Mouse (Mus musculus) lung, postnatal 4 days (tissue): ENCODE results near the gene Prss50.

Source experiments
- DNase-seq, 2 experiments: peaks; one replicate each; pipeline ENCODE4 v3.0.0; 2021

Gene Prss50

DNA sequence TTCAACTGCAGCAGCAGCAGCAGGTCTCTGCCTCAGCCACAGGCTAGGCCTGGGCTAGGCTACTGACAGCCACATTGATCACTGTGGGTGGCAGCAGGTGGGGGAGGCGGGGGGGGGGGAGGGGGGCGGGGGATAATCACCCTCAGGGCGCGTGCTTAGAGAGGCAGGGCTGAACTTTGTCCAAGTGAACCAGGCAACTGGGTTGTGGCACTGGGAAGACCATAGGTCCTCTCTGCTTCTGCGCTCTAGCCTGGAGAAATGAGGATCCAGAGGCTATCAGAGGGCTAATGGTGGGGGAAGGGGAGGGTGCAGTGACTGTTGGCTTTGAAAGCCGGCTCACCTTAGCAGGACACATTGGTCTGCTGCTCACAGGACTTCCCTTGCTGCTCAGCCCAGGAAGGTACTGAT, 17.5 kb downstream of the Prss50 start:
- DNase-seq: no peak

DNA sequence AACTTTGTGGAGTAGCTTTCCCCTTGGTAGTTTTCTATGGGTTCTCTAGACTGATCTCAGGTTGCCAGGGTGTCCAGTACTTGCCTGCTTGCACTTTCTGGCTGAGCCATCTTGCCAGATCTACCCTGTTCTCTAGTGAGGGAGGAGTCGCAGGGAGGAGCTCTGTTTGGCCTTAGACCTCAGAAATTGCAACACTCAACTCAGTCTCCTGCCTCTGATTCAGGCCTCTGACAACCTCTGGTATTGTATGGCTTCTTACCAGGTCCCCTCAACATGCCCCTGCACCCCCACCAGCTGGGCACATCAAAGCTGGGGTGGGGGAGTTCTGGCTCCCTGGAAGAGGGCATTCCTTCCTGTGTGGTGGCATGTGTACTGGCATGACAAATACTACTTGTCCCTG, 19.6 kb downstream of the Prss50 start:
- DNase-seq: no peak

DNA sequence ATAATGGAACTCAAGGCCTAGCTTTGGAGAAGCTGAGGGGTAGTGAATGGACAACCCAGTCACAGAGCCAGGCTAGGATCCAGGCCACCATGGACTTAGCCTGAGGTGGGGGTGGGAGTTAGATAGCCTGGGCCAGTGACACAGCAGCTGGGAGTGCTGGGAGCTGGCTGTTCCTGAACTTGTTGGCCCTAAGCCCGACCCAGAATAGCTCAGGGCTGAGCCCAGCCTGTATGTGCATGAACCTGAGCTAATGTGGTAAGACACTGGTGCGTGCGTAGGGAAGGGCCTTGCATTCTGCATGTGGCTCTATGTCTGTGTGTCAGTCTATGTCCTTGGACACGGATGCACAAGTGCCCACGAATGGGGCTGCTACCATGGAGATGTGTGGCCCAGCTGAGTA, 20.1 kb downstream of the Prss50 start:
- DNase-seq: peak in 1 of 2 experiments; percentile 61

DNA sequence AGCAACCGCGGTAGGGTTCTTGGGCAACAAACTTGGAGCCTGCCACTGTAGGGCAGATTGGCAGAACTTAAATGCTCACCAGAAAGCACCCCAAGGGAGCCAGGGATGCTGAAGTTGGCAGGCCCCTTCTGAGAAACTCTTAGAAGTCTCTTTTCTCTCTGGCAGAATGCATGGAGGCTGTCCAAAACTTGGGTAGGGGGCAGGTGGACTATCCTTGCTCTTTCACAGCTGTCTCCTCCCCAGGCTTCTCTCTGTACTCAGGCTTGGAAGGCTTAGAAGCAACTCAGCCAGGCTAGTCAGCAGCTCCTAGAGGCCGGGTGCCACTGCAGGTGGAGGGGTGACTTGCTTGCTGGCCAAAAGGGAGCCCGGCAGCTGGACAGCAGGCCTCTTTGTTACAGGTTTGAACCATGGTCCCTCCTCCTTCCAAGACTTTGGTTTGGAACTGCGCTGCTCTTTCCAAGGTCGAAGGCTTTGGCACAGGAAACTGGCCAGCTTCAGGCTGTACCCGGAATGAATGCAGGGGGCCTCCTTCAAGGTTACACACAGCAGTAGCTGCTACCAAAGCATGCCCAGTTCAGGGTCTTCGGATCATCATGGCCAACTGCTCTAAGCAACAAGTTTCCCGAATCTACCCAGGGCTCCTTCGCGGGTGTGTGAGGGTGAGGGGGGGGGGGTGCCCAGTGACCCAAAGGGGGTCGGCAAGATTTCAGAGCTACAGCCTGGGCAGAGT, 21.6 kb downstream of the Prss50 start, which contains the start of gene Als2cl:
Gene Als2cl (plus strand): TSS at position 680 of the 730 bp plus-strand sequence.
- DNase-seq: no peak

DNA sequence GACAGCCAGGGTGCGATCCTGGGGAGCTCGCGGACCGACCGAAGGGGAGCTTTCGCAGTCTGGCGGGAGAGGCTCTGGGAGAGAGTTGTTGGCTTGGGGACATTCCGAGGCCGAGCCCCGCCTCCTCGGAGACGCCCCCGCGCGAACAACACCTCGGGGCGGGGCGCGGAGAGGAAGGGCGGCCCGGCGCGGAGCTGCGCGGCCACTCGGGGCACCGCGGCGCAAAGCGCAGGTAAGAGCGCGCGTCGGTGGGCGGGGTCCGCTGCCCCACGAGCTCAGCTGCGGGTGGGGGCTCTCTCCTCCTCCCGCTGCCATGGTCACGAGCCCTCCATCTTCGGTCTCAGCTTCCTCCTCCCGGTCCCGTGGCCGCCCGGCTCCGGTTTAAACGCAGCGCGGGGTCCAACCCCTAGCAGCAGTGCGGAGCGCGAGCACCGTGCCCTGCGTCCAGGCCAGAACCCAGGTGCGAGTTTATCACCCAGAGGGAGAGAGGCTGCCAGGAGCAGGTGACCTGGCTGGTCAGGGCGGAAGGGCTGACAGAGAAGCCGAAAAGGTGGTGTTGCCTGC, 22.3 kb downstream of the Prss50 start, which contains the start of gene Tmie:
Gene Tmie (minus strand): TSS at position 116 of the 564 bp plus-strand sequence.
- DNase-seq: peak; percentile 87 to 93

DNA sequence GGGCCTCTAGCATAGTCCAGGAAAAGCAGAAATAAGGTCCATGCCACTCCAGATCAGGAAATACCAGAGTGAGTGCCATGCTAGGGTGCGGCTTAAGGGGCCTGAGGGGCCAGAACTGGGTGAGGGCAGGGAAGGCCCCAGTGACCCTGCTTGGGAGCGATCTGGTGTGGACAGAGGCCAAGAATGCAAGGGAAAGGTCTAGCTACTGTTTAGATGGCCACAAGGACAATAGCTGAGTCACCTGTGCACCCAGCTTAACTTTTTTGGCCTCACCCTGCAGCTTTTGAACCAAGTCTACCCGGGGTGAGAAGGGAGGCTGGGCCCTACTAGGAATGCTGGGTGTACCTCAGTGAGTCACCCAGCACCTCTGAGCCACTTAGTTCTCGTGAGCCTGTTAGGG, 23.0 kb downstream of the Prss50 start:
- DNase-seq: peak; percentile 59 to 82

DNA sequence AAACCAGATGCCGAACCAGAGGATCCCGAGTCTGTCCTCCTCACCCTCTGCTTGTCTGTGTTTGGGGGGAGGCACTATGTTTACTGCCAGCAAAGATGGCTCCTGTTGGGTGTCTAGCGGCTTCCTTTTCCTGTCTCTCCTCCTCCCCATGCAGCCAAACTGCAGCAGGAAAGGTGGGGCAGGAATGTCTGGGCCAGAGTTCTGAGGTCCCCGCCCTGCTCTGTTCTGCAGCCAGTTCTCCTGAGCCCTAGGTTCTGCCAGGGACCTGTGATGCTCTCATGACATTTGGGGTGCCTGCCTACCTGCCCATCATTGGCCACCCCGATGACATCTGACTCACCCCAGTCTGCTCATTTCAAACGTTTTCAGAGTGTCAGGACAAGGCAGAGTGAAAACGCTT, 24.2 kb downstream of the Prss50 start:
- DNase-seq: peak; percentile 59 to 77

DNA sequence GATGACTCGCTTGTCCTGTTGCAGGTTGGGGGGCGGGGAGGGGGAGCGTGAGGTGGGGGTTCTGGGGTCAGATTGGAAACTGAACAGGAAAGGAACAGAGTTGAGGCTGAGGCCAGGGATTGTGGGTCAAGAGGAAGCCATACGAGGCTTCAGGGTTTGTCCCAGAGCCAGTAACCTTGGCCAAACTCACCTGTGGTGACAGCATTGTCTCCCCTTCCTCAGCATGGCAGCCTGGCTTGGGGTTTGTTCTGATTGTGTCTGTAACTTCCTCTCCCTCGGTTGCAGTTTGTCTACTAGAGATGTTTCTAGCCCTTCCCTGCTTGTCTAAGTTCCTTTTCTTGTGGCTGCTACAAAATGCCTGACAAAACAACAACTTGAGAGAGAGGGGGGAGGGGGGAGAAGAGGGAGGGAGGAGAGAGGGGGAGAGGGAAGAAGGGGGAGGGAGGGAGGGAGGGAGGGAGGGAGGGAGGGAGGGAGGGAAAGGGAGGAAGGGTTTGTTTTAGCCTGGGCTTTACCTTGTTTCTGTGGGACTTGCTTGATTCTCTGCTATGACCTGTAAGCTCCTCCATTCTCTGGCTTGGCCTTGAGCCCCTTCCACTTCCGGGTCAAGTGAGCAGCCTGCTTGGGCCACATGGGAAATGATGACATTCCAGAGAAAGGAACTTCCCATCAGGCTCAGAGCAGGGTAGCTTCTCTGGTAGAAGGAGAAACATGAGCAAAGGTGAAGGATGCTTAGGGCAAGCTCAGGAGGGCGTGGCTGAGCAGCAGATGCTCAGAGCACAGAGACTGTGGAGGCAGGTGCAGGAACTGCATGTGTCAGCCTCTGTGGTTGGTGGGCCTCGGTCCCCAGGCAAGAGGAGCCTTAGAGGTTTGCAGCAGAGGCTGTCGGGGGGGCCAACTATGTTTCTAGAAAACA, 29.9 kb downstream of the Prss50 start:
- DNase-seq: no peak

DNA sequence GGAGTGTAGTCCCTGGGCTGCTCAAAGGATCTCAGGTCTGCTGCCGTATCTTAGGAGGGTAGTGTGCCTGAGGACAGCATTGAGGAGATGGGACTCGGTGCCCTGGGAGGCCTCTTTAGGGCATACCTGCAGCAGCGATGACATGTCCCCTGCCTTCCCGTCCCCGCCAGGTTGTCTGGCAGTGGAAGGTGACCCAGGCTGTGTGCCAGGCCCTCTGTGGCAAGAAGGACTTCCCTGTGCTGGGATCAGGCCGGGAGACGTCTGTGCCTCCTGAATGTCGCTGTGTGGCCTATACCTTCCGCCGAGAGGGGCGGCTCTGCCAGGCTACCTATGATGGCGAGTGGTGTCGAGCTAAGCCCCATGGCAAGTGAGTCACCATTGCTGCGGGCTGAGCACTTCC, 31.2 kb downstream of the Prss50 start:
- peak in 1 of 2 experiments; percentile 24 for DNase-seq

DNA sequence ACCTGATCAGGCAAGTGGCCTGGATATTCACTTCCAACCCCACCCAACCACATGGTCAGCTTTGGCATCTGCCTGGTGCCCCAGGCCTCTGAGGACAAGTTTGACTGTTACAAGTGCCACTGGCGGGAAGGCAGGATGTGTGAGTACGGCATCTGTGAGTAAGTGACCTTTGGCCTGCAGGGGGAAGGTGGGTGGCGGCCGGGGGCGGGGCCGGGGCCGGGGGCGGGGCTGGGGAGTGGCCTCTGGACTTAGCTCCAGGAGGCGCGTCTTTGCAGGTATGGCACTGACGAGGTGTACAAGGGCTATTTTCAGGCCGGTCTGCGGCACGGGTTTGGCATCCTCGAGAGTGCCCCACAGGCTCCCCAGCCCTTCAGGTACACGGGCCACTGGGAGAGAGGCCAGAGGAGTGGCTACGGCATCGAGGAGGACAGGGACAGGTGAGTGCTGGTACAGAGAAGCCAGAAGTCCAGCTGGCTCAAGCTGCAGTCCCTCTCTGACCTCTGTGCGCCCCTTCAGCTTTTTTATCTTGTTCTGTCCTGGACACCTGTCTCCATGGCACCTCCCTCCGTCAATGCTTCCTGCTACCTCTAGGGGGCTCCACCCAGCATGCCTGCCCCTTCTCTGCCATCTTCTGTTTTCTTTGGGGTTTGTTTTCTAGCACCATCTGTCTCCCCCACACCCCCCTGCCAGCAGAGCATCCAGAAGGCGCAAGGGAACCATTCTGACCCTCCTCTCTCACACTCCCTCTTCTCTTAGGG, 32.4 kb downstream of the Prss50 start:
- DNase-seq: peak in 1 of 2 experiments; percentile 27

DNA sequence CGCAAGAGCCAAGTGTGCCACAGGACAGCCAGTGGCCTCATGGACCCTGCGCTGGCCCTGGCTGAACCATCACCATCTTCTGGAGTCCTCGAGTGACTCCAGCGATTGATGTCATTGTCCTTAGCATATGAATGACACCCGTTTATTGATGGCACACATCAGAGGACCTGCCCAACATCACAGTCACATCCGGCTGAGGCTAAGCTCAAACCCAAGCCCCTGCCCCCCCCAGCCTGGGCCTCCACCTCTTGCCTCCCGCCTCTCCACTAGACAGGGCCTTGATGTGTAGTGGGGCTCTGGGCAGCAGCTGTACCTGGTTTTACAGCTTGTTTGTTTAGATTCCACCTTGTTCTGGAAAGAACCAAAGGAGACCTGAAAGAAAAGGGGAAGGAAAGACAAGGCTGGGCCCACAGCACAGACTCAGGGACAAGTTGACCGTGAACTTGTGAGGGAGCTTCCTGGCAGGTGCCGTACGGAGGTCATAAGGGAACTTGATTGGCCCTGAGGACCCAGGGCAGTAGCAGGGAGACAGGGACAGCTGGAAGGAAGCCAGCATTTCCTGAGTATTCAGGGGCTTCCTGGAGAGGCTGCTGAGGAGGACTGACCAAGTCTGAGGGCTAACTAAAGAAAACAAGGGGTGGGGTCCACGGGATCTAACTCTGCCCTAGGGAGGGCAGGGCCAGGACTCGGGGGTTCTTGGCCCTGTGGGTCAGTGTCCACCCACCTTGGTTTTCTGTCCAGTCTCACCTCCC, 33.5 kb downstream of the Prss50 start:
- DNase-seq: no peak

DNA sequence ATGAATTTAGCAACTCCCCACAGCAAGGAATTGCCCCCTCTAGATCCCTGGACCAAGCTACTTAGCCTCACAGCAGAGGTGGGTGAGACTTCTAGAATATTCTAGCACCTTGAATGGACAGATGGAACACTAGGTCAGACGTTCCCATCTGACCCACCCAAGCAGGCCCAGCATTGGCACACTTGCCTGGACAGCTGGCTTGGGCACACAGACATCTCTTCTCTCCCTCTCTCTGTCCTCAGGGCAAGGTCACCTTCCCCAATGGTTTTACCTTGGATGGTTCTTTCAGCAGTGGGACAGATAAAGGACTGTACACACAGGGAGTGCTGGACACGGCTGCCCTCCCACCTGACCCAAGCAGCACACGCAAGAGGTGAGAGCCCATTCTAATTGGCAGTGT, 34.8 kb downstream of the Prss50 start:
- DNase-seq: no peak

DNA sequence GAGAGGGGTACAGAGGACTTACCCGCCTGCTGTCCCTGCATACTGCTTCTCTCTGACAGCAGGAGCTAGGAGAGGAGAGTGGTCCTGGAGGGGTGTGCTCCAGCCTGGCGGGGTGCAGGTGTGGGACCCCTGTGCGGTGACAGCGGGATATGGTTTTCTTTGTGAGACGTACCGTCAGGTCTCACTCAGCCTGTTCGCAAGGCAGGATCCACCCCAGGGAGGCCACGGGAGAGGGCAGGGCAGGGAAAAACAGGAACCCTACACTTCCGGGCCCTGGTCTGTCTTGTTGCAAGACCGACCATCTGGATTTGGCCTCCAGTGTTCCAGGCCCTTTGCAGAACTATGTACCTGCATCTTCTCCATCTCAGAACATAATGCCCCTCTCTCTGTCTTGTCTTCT, 35.7 kb downstream of the Prss50 start:
- no peak for DNase-seq

DNA sequence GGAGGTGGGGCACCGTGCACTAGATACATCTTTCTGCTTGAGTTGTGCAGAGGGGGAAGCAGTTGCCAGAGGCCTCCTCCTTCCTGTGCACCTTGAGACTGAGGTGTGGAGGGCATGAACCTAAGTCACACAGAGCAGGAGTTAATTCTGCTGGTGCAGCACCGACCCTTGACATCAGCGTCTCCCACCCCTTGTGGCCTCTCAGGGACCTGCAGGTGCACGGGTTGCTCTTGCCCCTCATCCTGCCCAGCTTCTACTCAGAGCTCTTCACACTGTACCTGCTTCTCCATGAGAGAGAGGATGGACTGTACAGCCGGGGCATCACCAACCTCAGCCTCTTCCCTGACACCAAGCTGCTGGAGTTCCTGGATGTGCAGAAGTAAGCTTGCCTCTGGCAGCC, 37.7 kb downstream of the Prss50 start:
- no peak for DNase-seq

DNA sequence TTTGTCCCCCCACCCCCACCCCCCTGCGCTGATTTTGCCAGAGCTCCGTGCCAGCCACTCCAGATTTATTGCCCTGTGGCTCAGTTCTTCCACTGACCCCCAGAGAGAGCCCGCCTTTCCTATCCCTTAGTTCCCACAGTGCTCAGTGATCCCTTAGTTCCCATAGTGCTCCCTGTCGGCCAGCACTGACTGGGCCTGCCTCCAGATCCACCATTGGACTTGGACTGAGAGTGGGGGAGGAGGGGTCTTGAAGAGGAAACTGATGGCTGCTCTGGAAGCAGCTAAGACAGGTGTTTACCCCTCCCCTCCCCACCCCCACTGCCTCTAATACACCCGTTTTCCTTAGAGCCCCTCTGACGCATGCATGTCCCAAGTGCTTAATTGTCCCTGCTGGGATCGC, 38.2 kb downstream of the Prss50 start:
- DNase-seq: no peak

DNA sequence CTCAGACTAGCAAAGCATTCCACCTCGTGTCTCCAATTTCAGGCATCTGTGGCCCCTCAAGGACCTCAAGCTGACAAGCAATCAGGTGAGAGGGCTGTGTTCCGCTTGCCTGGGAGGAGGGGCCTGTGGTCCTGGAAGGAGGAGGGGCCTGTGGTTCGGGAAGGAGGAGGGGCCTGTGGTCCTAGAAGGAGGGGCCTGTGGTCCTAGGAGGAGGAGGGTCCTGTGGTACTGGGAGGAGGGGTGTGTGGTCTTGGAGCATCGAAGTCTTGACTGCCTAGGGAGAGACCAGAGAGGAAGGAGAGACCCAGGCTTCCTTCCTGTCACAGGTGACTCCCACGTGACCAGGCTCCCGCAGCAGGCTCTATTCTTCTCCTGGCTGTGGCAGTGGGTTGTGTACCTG, 38.8 kb downstream of the Prss50 start:
- peak in 1 of 2 experiments; percentile 36 for DNase-seq

DNA sequence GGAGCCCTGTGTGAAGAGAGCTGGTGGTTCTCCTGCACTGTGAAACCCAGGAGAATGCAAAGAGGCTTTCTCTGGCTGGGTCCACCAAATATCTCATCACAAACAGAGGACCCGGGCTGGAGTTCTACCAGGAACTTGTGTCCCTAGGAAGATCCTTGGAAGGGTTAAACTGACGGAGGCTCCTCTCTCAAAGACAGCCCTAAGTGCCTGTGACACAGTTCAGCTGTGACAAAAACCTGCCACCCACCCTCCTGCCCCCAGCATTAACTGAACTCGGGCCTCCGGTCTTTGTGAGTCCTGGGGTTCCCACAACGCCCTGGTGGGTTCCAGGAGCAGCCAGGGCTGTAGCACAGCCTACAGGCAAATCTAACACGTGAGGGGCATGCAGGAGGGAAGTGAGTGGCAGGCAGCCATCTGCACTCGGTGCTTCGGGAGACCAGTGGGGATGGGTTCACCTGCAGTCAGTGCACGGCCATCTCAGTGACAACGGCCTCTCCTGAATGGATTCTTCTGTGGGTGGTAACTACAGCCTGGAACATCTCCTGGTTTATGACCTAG, 41.8 kb downstream of the Prss50 start:
- peak in 1 of 2 experiments; percentile 23 for DNase-seq

DNA sequence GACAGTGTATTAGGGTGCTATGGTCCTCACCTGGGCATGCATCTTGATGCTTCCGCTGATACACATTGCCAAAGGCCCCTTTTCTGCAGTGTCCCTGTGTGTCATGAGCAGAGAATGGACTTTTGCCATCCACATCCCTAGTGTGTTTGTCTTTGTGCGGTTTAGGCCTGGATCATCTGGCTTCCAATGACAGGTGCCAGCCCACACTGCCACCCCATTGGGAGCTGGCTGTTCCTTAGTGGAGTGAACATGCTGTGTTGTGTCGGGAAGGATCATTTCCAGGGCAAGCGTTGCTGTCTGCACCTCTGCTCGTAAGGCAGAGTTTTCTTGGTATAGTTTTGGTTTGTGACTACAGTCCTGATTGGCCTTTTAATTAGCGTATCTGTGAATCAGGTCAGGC, 43.4 kb downstream of the Prss50 start:
- DNase-seq: no peak

DNA sequence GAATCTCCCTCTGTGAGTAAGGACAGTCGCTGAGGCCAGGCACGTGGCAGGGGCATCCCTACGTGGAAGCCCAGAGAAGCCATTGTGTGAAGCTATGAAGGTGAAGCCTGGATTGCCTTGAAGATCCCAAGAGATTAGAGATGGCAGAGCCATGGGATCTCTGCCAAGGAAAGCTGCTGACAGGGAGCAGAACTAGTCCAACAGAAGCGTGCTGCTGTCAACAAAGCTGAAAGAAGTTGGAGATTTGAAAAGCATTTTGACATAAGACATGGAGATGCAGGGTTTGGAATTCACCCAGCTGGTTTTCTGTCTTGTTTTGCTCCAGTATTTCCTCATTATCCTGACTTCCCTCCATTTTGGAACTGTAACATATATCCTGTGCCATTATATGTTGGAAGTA, 44.5 kb downstream of the Prss50 start:
- no peak for DNase-seq

DNA sequence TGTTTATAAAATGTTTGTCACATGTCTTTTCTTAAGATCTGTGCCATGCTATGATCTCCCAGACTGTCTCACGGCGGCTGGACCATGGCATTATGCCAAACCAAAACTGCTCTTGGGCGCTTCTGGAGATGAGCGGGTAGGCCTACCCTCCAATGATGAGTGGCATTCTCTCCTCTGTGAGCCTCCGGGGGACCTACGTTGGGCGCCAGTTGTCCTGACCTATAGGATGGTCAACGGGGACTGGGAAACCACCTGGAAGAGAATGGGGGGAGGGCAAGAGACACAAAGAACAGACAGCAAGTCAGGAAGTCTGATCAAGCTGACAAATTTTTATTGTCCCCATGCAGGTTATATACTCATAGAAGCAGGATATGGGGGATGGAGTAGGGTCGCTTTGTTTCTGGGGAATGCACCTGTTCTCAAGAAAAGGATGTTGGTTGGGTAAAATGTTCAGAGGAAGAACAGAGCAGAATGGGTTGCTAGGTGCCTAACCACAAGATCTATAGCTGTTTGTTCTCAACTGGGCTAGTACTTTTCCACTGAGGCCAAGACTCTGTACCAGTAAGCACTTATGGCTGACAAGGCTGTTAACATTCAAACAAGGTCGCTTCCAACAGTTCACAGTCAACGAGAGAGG, 49.6 kb downstream of the Prss50 start:
- DNase-seq: no peak
